Mouse (Mus musculus) ES-E14 (cell line): ENCODE data around the gene Men1.

Source experiments
- CHD2 ChIP-seq: IDR thresholded peaks from 2 replicates; pipeline ENCODE4 v1.6.1; 2014; ENCODE audit warnings: mild to moderate bottlenecking, low read depth, low read length, inconsistent platforms
- ZNF384 ChIP-seq: IDR thresholded peaks from 2 replicates; pipeline ENCODE4 v1.6.1; 2012; ENCODE audit warnings: low read depth, low read length, inconsistent platforms

GRCm38 (mm10) chr19:6331719-6332516 is 2.9 kb upstream of the Men1 start:
- TF ChIP-seq ZNF384 (no peak), CHD2 (no peak)
